Mouse (Mus musculus) liver, postnatal 0 days (tissue): ENCODE results near the gene Nyx. TPM values are rescaled to one million over a fixed set of nuclear protein-coding genes. Genes with fewer than 3 reads are reported as not detected.

Experiments
- ATAC-seq: fragments of 200-750 bp; cut with Nextera tagmentation; 2 replicates; pipeline ENCODE4 v1.8.0; 2017; ENCODE audit warnings: mild to moderate bottlenecking, moderate library complexity
- DNase-seq: peaks from one replicate; pipeline ENCODE4 v3.0.0-alpha.2; 2016
- H3K27ac ChIP-seq: fragments of 300-500 bp; sonication (generic); 2 replicates; pipeline ENCODE4 v1.5.1; 2014; ENCODE audit warnings: antibody characterized with exemption, moderate library complexity, mild to moderate bottlenecking, low read depth
- H3K27me3 ChIP-seq: fragments of 300-500 bp; sonication (generic); 2 replicates; pipeline ENCODE4 v1.6.1; 2014; ENCODE audit warnings: low read length, control low read depth, mixed read lengths; ENCODE audit not compliant: insufficient read depth
- H3K36me3 ChIP-seq: fragments of 300-500 bp; sonication (generic); replicated peaks from 2 replicates; pipeline ENCODE4 v1.6.1; 2014; ENCODE audit warnings: mild to moderate bottlenecking, control low read depth, low read length, moderate library complexity, mixed read lengths; ENCODE audit not compliant: insufficient read depth
- H3K4me1 ChIP-seq: fragments of 300-500 bp; sonication (generic); 2 replicates; pipeline ENCODE4 v1.6.1; 2014; ENCODE audit warnings: antibody characterized with exemption, mild to moderate bottlenecking, control low read depth; ENCODE audit not compliant: insufficient read depth
- H3K4me2 ChIP-seq: fragments of 300-500 bp; sonication (generic); 2 replicates; pipeline ENCODE4 v1.6.1; 2014; ENCODE audit warnings: low read depth, mild to moderate bottlenecking, low read length, moderate library complexity, mixed read lengths
- H3K4me3 ChIP-seq: fragments of 300-500 bp; sonication (generic); 2 replicates; pipeline ENCODE4 v1.5.1; 2014; ENCODE audit warnings: low read depth, low read length
- H3K9ac ChIP-seq: fragments of 300-500 bp; sonication (generic); replicated peaks from 2 replicates; pipeline ENCODE4 v1.6.1; 2014; ENCODE audit warnings: mild to moderate bottlenecking, moderate library complexity
- H3K9me3 ChIP-seq: fragments of 300-500 bp; sonication (generic); 2 replicates; pipeline ENCODE4 v1.6.1; 2016; ENCODE audit warnings: mild to moderate bottlenecking, control low read depth, low read length, mixed read lengths
- CTCF ChIP-seq: sonication (generic); IDR thresholded peaks from 2 replicates; pipeline ENCODE4 v1.5.1; 2016; ENCODE audit warnings: antibody characterized with exemption, low read depth
- EP300 ChIP-seq: IDR thresholded peaks from 2 replicates; pipeline ENCODE4 v1.6.1; 2016; ENCODE audit warnings: antibody characterized with exemption, low read depth, mild to moderate bottlenecking
- WGBS: fragments of 180-500 bp; shearing (Covaris S2); extraction: QIAGEN DNeasy Blood & Tissue Kit; methylation state at CpG from one replicate; pipeline ENCODE4 v1.1.7; 2014; ENCODE audit not compliant: insufficient replicate concordance; 5-methylcytosine and 5-hydroxymethylcytosine counted together
- polyA plus RNA-seq: library from polyadenylated mRNA; unstranded; fragments of >200 nt; fragmentation: Nextera tagmentation; extraction: Ambion mirVana; gene quantifications from 2 replicates; pipeline ENCODE4 v1.2.1, GENCODE M21; 2015

The Nyx gene
- polyA plus RNA-seq, 1 experiment from 2014 or later, result 0.02 TPM

DNA sequence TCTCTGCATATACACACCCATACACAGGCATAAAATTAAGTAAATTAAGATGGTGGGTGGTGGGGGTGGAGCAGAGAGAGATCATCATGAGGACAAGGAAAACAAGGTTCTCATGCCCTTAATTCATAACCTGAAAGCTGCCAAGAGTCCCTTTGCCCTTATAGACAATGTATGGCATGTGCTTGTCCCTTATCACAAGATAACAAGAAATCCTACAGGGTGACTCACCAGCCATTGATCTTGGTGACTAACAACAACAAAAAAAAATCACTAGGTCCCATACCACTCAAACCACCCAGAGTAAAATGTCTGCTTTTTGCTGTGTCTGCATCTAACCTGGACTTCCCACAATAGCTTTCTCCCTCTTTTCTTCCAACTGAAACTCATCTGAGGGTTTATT, 18.5 kb downstream of the Nyx start:
- no peaks in the 10 kb centered on the region for H3K4me1 ChIP-seq
- H3K27ac ChIP-seq, result no peak overlapping the region
- no peak overlapping the region for H3K9ac ChIP-seq
- H3K27me3 ChIP-seq, result no peaks in the 10 kb centered on the region
- DNase-seq (no peak), ATAC-seq (no peak)
- H3K36me3 ChIP-seq, result no peaks in the 10 kb centered on the region
- no peak overlapping the region for H3K4me2 ChIP-seq
- H3K4me3 ChIP-seq, result no peak overlapping the region
- H3K9me3 ChIP-seq, result no peaks in the 10 kb centered on the region; the same call in 1 of the 2 replicates
- no peak for TF ChIP-seq EP300
- TF ChIP-seq CTCF, result no peak

- Histone ChIP-seq H3K4me1 (no peaks in the 10 kb centered on the region), H3K9me3 (no peaks in the 10 kb centered on the region; the same call in 1 of the 2 replicates), H3K27ac (no peak overlapping the region), H3K9ac (no peak overlapping the region), H3K36me3 (no peaks in the 10 kb centered on the region), H3K4me3 (no peak overlapping the region), H3K4me2 (no peak overlapping the region), H3K27me3 (no peaks in the 10 kb centered on the region)
- 54% methylated on average over 3 of the region's 3 CpGs for WGBS
- DNase-seq (no peak), ATAC-seq (no peak)
- TF ChIP-seq CTCF, result no peak
- TF ChIP-seq EP300, result no peak
Observed at GRCm38 (mm10) chrX:13489001-13489400, 23.1 kb downstream of the Nyx start.

GRCm38 (mm10) chrX:13489761-13490160, 23.9 kb downstream of the Nyx start:
- H3K4me2 ChIP-seq, result no peak overlapping the region
- no peaks in the 10 kb centered on the region for H3K36me3 ChIP-seq
- TF ChIP-seq CTCF (no peak), EP300 (peak; percentile 36; the same call in 1 of the 2 replicates)
- no peaks in the 10 kb centered on the region for H3K27me3 ChIP-seq
- H3K4me3 ChIP-seq, result no peak overlapping the region
- ATAC-seq, result peak; percentile 48; the same call in 1 of the 2 replicates
- H3K27ac ChIP-seq, result no peak overlapping the region
- no peak for DNase-seq
- no peaks in the 10 kb centered on the region; the same call in 1 of the 2 replicates for H3K9me3 ChIP-seq
- H3K9ac ChIP-seq, result no peak overlapping the region
- no peaks in the 10 kb centered on the region for H3K4me1 ChIP-seq
- WGBS, result 47% methylated on average over 1 of the region's 1 CpGs

- H3K4me2 ChIP-seq, result no peak overlapping the region
Observed at GRCm38 (mm10) chrX:13490941-13491340, 25.0 kb downstream of the Nyx start.

GRCm38 (mm10) chrX:13492922-13493321, 27.0 kb downstream of the Nyx start:
- no peaks in the 10 kb centered on the region; the same call in 1 of the 2 replicates for H3K4me1 ChIP-seq
- no peaks in the 10 kb centered on the region for H3K9me3 ChIP-seq
- no peak overlapping the region for H3K27ac ChIP-seq
- H3K4me2 ChIP-seq, result no peak overlapping the region
- H3K27me3 ChIP-seq, result no peaks in the 10 kb centered on the region
- no peak overlapping the region for H3K9ac ChIP-seq
- TF ChIP-seq CTCF (no peak), EP300 (no peak)
- no peak for ATAC-seq
- H3K36me3 ChIP-seq, result no peaks in the 10 kb centered on the region
- no peak overlapping the region for H3K4me3 ChIP-seq
- no peak for DNase-seq

More at GRCm38 (mm10) chrX:13490941-13491340, 25.0 kb downstream of the Nyx start:
- Histone ChIP-seq H3K4me1 (no peaks in the 10 kb centered on the region), H3K9me3 (no peaks in the 10 kb centered on the region; the same call in 1 of the 2 replicates), H3K9ac (no peak overlapping the region), H3K27ac (no peak overlapping the region), H3K27me3 (no peaks in the 10 kb centered on the region), H3K36me3 (no peaks in the 10 kb centered on the region), H3K4me3 (no peak overlapping the region)
- TF ChIP-seq EP300 (no peak), CTCF (no peak)
- WGBS, result 66% methylated on average over 3 of the region's 3 CpGs
- no peak for ATAC-seq
- DNase-seq, result no peak

- ATAC-seq, result peak; percentile 58; the same call in 1 of the 2 replicates
- no peaks in the 10 kb centered on the region for H3K36me3 ChIP-seq
- no peaks in the 10 kb centered on the region for H3K9me3 ChIP-seq
- WGBS, result 64% methylated on average over 8 of the region's 8 CpGs
- H3K4me1 ChIP-seq, result no peaks in the 10 kb centered on the region; the same call in 1 of the 2 replicates
- no peak for DNase-seq
- H3K9ac ChIP-seq, result no peak overlapping the region; the same call in 1 of the 2 replicates
- H3K27ac ChIP-seq, result no peak overlapping the region
- H3K27me3 ChIP-seq, result no peaks in the 10 kb centered on the region
- H3K4me3 ChIP-seq, result no peak overlapping the region
- TF ChIP-seq EP300 (no peak), CTCF (no peak)
- H3K4me2 ChIP-seq, result 0 out of 2 replicates have a peak overlapping the region, but pooled peaks have one; percentile 9
Observed at GRCm38 (mm10) chrX:13494892-13495703, 29.2 kb downstream of the Nyx start.
